Mouse (Mus musculus): ENCODE data around the gene Dlg2.

Dlg2 gene

DNA sequence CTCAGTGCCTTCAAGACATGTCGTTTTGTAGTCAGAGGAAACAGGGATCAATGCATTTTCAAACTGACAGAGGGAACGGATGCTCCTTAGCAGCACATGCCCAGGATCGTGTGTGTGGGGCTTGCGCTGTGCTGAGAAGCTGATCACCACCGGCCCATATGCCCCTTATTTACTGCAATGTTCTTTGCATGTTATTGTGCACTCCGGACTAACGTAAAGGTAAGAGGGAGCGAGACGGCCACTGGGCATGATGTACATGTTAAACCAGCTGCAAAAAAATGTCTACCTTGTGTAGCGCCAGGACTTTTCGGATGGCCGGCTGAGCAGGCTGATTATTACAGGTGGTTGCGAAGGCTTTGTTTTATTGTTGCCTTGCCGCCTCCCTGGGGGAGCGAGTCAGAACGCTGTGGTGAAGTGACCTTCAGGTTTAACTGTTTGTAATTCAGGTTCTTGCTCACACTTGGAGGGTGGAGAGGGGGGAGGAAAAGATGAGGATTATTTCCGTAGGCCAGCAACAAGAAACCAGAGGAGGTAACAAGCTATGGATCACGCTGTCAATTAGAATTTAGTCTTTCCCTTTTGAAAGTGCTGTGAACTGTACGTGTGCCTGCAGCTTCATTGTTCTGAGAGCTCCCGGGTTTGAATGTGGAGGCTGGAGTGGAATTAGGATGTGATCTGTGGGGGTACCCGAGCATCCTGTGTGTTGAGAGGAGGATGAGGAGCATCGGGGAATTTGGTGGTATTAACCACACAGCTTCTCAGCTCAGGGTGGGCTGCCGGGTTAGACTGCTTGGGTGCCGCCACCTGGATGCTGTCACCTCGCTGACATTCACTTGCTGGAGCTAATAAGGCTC, 614.6 kb downstream of the Dlg2 start:
- DNase-seq, result peak; percentile 29

DNA sequence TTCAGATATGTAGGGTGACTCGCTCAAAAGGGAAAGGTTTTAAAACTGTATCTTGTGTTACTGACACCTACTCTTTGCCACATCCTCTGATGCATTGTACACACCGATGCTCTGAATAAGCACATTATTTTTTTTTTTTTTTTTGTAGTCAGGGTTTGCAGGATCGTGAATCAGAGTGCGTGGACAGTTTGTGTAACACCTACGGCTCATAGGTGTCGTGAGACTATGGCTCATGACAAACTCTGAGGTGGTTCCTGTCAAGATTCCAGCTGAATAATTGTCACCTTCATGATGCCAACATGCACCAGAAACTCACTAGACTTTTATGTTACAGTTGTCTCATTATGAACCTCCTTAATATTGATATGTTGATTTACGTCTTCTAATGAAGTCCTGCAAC, 620.0 kb downstream of the Dlg2 start:
- no peak for DNase-seq

DNA sequence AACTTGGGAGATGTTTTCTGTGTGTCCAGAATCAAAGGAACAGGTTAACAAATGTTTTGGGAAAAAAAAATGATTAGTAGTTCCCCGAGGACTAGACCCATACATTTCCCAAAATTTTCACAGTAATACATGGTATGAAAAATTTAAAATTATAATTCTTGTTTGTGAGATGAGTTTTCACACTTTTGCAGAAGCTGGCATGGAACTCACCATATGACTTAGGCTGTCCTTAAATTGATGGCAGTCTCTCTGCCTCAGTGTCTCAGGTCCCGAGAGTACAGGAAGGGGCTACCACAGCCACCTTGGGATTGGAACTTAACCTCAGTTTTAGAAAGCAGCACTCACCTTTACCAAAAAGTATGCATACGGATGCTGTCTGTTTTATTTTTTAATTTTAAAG, 622.0 kb downstream of the Dlg2 start:
- no peak for DNase-seq

GRCm38 (mm10) chr7:91109575-91109974, 633.1 kb downstream of the Dlg2 start:
- peak; percentile 42 for DNase-seq

DNA sequence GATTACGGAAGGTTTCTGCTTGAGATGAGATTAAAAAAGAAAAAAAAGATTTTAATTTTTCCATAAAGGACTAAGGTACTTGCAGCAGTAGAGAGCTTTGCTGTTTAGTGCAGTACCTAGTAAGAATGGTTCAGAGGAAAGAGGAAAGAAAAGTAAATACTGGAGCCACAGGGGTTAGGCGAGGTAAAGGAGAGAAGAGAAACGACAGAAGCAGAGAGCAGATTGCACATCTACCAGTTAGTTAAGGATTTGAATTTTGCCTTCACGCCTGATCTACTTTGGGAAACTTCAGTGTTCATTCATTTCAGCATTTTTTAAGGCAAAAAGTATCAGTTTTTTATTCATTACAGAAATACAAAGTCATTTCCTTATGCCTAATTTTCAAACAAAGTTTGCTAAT, 655.7 kb downstream of the Dlg2 start:
- DNase-seq, result no peak

DNA sequence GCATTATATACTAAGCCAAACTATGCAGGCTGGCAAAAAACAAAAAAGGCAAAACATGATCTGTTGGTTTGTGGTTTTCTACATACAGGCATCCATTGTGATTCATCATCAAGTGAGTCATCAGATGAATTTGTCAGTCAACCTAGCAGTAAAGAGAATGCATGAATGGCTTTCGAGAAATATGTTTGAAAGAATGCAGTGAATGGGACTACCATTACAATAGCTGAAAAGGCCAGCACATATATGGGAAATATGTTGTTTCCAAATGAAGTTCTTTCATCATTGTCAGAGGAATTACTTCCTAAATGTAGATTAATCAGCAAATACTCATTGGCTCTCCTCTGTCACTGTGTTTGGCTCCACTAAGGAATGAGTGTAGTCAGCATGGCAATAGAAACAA, 677.6 kb downstream of the Dlg2 start:
- no peak for DNase-seq

GRCm38 (mm10) chr7:91159144-91159543, 682.7 kb downstream of the Dlg2 start:
- no peak for DNase-seq

DNA sequence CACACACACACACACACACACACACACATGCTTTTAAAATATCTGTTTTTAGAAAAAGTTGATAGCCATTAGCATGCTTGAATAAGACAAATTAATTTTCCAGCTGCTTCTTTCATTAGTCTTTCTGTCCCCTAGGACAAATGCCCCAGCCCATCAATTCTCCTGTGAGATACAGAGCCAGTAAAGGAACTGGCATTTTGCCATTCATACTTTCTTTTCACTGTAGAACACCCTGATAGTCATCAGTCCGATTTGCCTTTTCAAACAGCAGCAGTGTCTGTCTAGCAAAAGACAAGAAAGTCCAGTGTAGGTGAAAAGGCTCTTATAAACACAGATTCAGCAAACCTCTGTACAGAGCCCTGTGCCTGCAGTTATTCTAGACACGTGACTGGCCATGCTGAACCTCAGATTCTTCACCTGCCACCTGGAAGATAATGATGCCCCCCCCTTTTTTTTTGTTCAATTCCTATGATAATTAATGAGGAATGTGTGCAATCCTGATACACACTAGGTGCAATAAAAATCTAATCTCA, 685.2 kb downstream of the Dlg2 start:
- no peak for DNase-seq

- DNase-seq, result no peak
Measured at GRCm38 (mm10) chr7:91173560-91173959, 697.1 kb downstream of the Dlg2 start.

GRCm38 (mm10) chr7:91188211-91188610, 711.7 kb downstream of the Dlg2 start:
- no peak for DNase-seq

GRCm38 (mm10) chr7:91199372-91199771, 722.9 kb downstream of the Dlg2 start:
- DNase-seq, result peak; percentile 24

GRCm38 (mm10) chr7:91208083-91208852, 731.8 kb downstream of the Dlg2 start:
- DNase-seq, result peak; percentile 71

GRCm38 (mm10) chr7:91208973-91209372, 732.5 kb downstream of the Dlg2 start:
- no peak for DNase-seq

DNA sequence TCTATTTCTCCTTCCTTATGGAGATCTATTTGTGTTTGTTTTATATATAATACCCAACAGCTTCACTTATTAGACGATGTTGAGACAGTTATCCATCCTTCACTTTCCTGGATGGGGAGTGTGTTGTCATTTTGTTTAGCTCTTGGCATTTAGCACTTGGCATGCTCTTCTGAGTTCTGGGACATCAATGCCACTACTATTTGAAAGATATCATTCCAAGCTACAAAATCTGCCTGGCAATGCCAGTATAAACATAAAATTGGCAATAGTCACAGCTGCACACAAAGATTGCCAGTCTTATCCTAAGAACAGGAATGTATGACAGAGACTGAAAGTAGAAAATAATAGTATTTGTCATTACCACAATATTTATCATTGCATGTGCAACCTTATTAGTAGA, 735.8 kb downstream of the Dlg2 start:
- no peak for DNase-seq

DNA sequence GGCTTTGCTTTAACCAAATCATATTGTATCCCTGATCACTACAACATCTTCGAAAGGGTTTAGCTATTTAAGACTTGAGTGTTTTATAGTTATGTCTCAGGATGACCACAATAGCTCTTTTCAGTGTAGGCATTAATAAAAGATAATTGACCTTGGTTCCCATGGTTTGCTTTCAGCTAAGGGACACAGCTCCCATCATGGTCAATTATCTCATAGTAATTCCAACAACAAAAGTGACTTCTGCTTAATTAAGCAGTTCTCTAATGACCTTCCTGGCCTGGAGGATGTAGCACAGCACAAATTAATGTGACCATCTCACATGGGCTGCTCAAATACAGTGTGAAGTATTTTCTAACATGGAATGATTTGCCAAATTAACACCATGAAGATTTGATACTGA, 738.4 kb downstream of the Dlg2 start:
- no peak for DNase-seq

DNA sequence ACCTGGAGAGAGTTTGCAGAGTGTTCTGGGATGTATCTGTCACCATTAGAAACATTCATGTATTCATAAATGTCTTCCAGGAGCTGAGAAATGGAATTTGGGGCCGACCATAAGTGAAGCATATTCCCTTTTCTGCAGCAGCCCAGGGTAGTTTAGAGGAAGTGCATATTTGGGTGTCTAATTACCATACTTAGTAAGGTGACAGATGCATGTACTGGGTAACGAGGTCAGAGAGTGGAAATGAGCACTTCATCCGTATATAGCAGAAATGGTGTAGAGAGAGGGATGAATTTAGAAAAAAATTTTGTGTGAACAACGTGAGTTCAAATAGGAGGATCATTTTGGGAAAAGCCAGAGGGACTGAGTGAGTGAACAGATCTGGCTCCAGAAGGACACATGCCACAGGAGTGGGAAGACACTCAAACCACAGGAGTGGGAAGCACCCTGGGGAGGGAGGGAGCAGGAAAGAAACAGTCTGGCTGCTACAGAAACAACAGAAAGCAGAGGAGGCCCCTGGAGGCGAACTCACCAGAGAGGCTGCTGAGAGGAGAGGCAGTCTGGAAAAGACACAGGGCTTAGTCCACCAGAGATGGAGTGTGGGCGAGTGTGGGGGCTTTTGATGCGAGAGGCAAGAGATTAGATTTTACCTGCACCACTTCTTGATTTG, 742.0 kb downstream of the Dlg2 start:
- peak; percentile 73 for DNase-seq

GRCm38 (mm10) chr7:91226442-91226841, 750.0 kb downstream of the Dlg2 start:
- peak; percentile 71 for DNase-seq

GRCm38 (mm10) chr7:91241718-91242117, 765.2 kb downstream of the Dlg2 start:
- peak; percentile 39 for DNase-seq

DNA sequence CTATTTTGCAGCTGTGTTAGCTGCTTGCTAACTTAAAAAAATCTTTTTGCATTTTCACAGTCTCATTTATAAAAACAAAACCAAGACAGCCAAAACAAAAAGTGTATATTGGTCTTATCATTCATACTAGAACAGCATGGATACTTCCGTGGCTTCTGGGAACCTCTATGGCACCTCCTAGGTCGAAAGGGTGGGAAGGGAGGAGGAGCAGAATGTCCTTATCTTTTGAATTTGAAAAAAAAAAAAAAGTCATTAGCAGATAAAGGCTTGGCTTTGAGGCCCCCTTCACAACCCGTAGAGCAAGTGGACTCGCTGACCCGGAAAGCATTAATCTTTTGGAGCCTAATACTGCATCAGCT, 785.2 kb downstream of the Dlg2 start:
- no peak for DNase-seq

DNA sequence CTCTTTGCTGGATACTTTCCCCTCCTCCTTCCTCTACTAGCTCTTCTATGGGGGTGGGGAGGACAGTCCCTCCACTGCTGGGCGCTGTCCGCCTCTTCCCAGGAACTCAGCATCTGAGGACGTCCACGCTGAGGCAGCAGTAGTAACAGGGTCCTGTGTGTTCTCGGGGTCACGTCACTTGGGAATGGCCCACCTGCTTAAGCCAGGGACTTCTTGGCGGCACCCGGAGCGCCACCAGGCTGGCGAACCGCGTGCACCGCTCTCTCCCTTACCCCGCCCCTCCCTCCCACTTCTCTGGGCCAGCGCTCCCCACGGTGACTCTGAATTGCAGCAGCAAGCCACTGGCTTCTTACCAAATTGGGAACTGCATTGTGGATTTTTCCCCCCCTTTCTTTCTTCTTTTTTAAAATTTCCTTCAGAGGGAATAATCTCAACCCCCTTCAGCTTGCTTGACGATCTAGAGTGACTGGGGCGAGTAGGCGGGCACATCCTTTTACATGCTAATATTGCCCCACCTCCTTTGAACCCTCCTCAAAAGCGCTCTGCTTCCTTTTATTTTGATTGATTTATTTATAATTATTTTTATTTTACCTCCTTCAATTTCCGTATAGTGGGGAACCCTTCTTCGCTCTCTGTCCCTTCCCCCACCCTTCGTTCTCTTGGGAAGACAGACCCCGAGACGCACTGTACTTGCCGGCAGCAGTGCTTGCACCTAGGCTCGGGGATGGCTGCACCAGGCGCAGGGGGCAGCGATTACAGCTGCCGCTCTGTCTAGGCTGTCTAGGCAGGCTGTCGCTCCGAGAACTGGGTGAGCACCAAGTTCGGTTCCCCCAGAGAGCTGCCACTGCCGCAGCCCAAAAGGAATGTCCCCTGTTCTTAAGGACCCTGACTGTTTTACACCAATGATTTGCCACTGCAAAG, 785.8 kb downstream of the Dlg2 start:
- peak; percentile 35 for DNase-seq

DNA sequence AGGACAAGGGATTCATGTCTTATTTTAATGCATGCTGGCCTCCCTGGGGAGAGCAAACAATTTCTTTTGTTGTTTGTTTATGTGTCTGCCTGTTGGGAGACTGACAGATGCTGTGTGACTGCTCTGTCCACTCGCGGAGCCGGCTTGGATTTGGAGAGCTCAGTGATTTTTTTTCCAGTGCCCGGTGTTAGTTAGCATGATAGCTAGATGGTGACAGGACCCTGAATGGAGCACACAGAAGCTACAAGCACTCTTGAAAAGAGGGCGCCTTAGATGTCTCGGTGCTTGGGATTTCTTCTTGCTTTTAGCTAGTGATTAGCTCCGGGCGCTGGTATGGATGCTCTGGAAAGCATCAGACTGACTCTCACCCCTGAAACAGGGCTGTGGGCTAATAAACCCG, 786.5 kb downstream of the Dlg2 start:
- DNase-seq, result no peak

GRCm38 (mm10) chr7:91267764-91268163, 791.3 kb downstream of the Dlg2 start:
- no peak for DNase-seq

Measured in layer of hippocampus, adult 9-11 months (tissue).